Mouse (Mus musculus): ENCODE results near the gene Arf6. TPM values are rescaled to one million over a fixed set of nuclear protein-coding genes. Genes with fewer than 3 reads are reported as not detected.
"Not testable (repeated sequence)": the region's sequence is repeated elsewhere in the genome, so short reads cannot be mapped to it uniquely, and the experiment has no call there.

The Arf6 gene
- polyA plus RNA-seq, 1 experiment from 2014 or later = 51.6 TPM

DNA sequence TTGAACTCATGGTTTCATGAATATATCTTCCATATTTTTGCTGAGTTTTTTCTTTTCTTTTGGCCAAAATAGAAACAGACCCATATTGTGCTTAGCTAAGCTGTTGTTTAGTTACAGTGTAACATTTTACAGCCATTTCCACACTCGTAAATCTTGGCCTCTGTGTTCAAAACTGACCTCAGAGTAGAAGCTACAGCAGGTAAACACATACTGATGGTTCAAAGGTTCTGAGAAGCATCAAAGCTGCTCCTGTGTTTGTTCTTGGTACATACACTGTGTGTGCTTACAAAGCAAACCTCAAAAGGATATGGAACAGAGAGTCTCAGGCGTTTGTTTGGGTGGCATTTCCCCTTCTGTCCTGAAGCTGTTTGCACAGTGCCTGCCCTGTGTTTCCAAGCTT lies 4.4 kb upstream of the Arf6 start:
- Histone ChIP-seq H3K9me3 (ENCODE audit: control insufficient read depth, low read length) (no peaks in the 10 kb centered on the region), H3K4me2 (ENCODE audit: low read depth, severe bottlenecking) (no peak overlapping the region), H3K27ac (replicated peaks; ENCODE audit: low read depth, low read length) (no peak overlapping the region), H3K27me3 (ENCODE audit: control insufficient read depth, insufficient read depth, low read length) (no peaks in the 10 kb centered on the region), H3K4me1 (ENCODE audit: control insufficient read depth, insufficient read depth, low read length) (no peaks in the 10 kb centered on the region; the same call in 1 of the 2 replicates), H3K4me3 (ENCODE audit: low read depth, low read length) (no peak overlapping the region), H3K9ac (ENCODE audit: low read length) (no peak overlapping the region), H3K36me3 (ENCODE audit: control insufficient read depth, insufficient read depth, low read length) (no peaks in the 10 kb centered on the region)
- WGBS = 66% methylated on average over 2 of the region's 2 CpGs
- DNase-seq (ENCODE audit: low spot score) = no peak
- no peak for ATAC-seq (ENCODE audit: insufficient number of reproducible peaks, low FRiP score, low TSS enrichment, low read depth)

DNA sequence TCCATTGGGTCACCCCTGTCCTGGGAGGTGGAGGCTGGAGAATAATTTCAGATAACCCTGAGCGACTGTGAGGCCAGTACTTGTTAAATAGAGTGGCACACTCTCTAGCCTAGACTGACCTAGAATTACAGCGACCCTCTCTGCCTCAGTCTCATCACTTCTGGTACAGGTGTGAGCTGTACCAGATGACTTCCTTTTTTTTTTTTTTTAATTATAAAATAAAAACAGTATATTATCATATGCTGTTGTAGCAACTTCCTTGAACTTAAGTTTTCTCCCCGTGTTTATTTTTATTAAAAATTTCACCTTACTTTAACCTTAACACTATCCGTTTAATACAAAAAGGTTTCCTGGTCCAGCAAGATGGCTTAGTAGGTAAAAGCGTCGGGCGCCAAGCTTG lies 1.0 kb upstream of the Arf6 start:
- DNase-seq (ENCODE audit: low spot score) (no peak), ATAC-seq (ENCODE audit: insufficient number of reproducible peaks, low FRiP score, low TSS enrichment, low read depth) (no peak)
- peak overlapping the region; percentile 84 for H3K4me3 ChIP-seq (ENCODE audit: low read depth, low read length)
- no peaks in the 10 kb centered on the region for H3K9me3 ChIP-seq (ENCODE audit: control insufficient read depth, low read length)
- H3K4me1 ChIP-seq (ENCODE audit: control insufficient read depth, insufficient read depth, low read length) = peaks cover 6% of the 10 kb centered on the region
- peak overlapping the region; percentile 77 for H3K4me2 ChIP-seq (ENCODE audit: low read depth, severe bottlenecking)
- 0 out of 2 replicates have a peak, but pooled peaks cover 2% of the 10 kb centered on the region for H3K36me3 ChIP-seq (ENCODE audit: control insufficient read depth, insufficient read depth, low read length)
- peak overlapping the region; percentile 87; the same call in 1 of the 2 replicates for H3K9ac ChIP-seq (ENCODE audit: low read length)
- WGBS = 14% methylated on average over 7 of the region's 7 CpGs
- H3K27ac ChIP-seq (replicated peaks; ENCODE audit: low read depth, low read length) = peak overlapping the region; percentile 88; the same call in 1 of the 2 replicates
- H3K27me3 ChIP-seq (ENCODE audit: control insufficient read depth, insufficient read depth, low read length) = no peaks in the 10 kb centered on the region

DNA sequence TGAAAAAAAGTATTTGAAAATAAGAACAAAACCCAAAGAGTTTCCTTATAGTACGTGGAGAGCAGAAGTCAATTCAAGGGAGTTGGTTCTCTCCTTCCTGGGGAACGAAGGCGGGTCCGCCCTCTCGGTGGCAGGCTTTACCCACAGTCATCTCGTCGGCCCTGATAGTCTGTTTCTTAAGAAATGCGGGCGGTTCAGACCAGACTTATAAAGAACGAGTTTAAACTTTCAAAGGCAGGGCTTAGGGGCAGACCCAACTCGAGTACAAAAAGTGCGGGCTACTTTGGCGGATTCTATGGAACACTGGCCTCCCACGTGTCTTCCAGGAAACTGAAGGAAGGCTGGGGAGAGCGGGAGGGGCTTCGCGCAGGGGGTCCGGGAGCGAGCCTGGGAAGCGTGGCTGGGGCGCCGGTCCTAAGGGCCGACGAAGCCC lies 513 bp upstream of the Arf6 start:
- H3K4me3 ChIP-seq (ENCODE audit: low read depth, low read length) = peak overlapping the region; percentile 84
- H3K9ac ChIP-seq (ENCODE audit: low read length) = peak overlapping the region; percentile 87
- 0 out of 2 replicates have a peak, but pooled peaks cover 4% of the 10 kb centered on the region for H3K36me3 ChIP-seq (ENCODE audit: control insufficient read depth, insufficient read depth, low read length)
- H3K9me3 ChIP-seq (ENCODE audit: control insufficient read depth, low read length) = no peaks in the 10 kb centered on the region
- DNase-seq (ENCODE audit: low spot score) (no peak), ATAC-seq (ENCODE audit: insufficient number of reproducible peaks, low FRiP score, low TSS enrichment, low read depth) (peak; percentile 90)
- H3K4me2 ChIP-seq (ENCODE audit: low read depth, severe bottlenecking) = peak overlapping the region; percentile 77
- H3K27ac ChIP-seq (replicated peaks; ENCODE audit: low read depth, low read length) = peak overlapping the region; percentile 88
- H3K4me1 ChIP-seq (ENCODE audit: control insufficient read depth, insufficient read depth, low read length) = peaks cover 6% of the 10 kb centered on the region
- WGBS = under 1% methylated on average over 24 of the region's 24 CpGs
- no peaks in the 10 kb centered on the region for H3K27me3 ChIP-seq (ENCODE audit: control insufficient read depth, insufficient read depth, low read length)

DNA sequence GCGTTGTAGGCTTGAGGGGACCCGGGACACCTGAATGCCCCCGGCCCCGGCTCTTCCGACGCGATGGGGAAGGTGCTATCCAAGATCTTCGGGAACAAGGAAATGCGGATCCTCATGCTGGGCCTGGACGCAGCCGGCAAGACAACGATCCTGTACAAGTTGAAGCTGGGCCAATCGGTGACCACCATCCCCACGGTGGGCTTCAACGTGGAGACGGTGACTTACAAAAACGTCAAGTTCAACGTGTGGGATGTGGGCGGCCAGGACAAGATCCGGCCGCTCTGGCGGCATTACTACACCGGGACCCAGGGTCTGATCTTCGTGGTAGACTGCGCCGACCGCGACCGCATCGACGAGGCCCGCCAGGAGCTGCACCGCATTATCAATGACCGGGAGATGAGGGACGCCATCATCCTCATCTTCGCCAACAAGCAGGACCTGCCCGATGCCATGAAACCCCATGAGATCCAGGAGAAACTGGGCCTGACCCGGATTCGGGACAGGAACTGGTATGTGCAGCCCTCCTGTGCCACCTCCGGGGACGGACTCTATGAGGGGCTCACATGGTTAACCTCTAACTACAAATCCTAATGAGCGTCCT lies 881 bp downstream of the Arf6 start:
- Histone ChIP-seq H3K4me2 (ENCODE audit: low read depth, severe bottlenecking) (peak overlapping the region; percentile 77), H3K27me3 (ENCODE audit: control insufficient read depth, insufficient read depth, low read length) (no peaks in the 10 kb centered on the region), H3K36me3 (ENCODE audit: control insufficient read depth, insufficient read depth, low read length) (0 out of 2 replicates have a peak, but pooled peaks cover 4% of the 10 kb centered on the region), H3K9ac (ENCODE audit: low read length) (peak overlapping the region; percentile 87), H3K4me1 (ENCODE audit: control insufficient read depth, insufficient read depth, low read length) (peaks cover 6% of the 10 kb centered on the region), H3K9me3 (ENCODE audit: control insufficient read depth, low read length) (no peaks in the 10 kb centered on the region), H3K27ac (replicated peaks; ENCODE audit: low read depth, low read length) (peak overlapping the region; percentile 88), H3K4me3 (ENCODE audit: low read depth, low read length) (peak overlapping the region; percentile 84)
- whole genome bisulfite sequencing = under 1% methylated on average over 42 of the region's 42 CpGs
- ATAC-seq (ENCODE audit: insufficient number of reproducible peaks, low FRiP score, low TSS enrichment, low read depth) (0 out of 2 replicates have a peak, but pooled peaks have one; percentile 7), DNase-seq (ENCODE audit: low spot score) (peak; percentile 63)

DNA sequence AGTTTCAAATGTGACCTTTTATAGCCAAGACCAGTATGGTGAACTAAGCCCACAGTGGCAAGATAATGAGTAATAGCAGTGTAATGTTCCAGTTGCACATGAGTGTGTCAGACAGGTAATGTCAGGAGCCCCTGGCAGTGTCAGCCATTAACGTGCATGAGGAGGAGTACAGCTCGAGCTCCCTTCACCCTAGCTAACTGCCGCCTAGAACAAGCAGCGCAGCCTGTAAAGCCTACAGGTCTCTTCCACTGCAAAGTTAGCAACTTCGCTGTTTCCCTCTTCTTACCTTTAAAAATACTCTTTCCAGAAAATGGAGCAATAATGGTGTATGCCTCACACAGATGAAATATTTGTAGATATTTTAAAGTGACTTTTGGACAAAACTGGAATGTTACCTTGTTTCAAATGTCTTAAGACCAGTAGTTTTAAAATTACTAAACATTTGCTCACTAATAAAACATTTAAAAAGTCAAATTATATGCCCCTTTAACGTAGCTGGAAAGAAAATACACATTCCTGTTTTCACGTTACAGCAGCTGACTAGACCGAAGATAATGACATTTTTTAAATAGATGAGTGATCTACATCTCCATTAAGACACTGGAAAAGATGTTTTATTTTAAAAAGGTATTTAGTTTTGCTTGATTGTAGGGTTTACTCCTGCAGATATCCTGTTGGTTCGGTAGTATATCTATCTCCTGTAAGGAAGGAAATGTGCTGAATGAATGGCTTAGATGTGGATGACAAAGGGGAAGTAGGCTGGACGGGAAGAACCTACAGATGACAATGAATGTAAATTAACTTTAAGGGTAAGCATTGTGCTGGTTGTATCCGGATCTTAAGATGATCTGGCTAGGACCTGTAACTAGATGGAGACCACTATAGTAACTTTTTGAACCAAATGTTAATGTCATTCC lies 2.2 kb downstream of the Arf6 start:
- Histone ChIP-seq H3K9me3 (ENCODE audit: control insufficient read depth, low read length) (no peaks in the 10 kb centered on the region), H3K9ac (ENCODE audit: low read length) (no peak overlapping the region), H3K27ac (replicated peaks; ENCODE audit: low read depth, low read length) (no peak overlapping the region), H3K4me2 (ENCODE audit: low read depth, severe bottlenecking) (peak overlapping the region; percentile 77), H3K4me1 (ENCODE audit: control insufficient read depth, insufficient read depth, low read length) (peaks cover 6% of the 10 kb centered on the region), H3K4me3 (ENCODE audit: low read depth, low read length) (peak overlapping the region; percentile 84), H3K27me3 (ENCODE audit: control insufficient read depth, insufficient read depth, low read length) (no peaks in the 10 kb centered on the region), H3K36me3 (ENCODE audit: control insufficient read depth, insufficient read depth, low read length) (0 out of 2 replicates have a peak, but pooled peaks cover 4% of the 10 kb centered on the region)
- 59% methylated on average over 11 of the region's 11 CpGs for WGBS
- ATAC-seq (ENCODE audit: insufficient number of reproducible peaks, low FRiP score, low TSS enrichment, low read depth) (no peak), DNase-seq (ENCODE audit: low spot score) (no peak)

DNA sequence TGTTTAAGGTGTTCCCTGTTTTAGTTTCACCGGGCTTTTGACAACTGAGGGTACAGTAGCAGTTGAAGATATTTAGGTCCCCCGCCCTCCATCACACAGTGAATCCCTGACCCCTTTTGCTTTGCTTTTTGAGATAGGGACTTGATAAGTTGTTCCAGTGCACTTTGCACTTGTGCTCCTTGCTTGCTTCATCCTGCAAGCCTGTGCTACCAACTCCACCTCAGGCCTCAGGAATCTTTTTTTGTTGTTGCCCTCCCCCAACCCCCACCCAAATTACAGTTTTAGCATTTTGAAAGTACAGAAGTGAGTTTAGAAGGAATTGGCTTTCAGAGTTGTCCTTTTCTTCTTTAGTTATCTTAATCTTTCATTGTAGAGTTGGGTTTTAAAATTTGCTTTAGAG lies 4.2 kb downstream of the Arf6 start:
- H3K4me1 ChIP-seq (ENCODE audit: control insufficient read depth, insufficient read depth, low read length) = peaks cover 6% of the 10 kb centered on the region
- ATAC-seq (ENCODE audit: insufficient number of reproducible peaks, low FRiP score, low TSS enrichment, low read depth) (no peak), DNase-seq (ENCODE audit: low spot score) (no peak)
- H3K9me3 ChIP-seq (ENCODE audit: control insufficient read depth, low read length) = no peaks in the 10 kb centered on the region
- H3K27me3 ChIP-seq (ENCODE audit: control insufficient read depth, insufficient read depth, low read length) = no peaks in the 10 kb centered on the region
- H3K36me3 ChIP-seq (ENCODE audit: control insufficient read depth, insufficient read depth, low read length) = 0 out of 2 replicates have a peak, but pooled peaks cover 4% of the 10 kb centered on the region
- H3K4me2 ChIP-seq (ENCODE audit: low read depth, severe bottlenecking) = no peak overlapping the region
- H3K4me3 ChIP-seq (ENCODE audit: low read depth, low read length) = no peak overlapping the region
- H3K9ac ChIP-seq (ENCODE audit: low read length) = no peak overlapping the region
- WGBS = 90% methylated on average over 2 of the region's 2 CpGs
- H3K27ac ChIP-seq (replicated peaks; ENCODE audit: low read depth, low read length) = no peak overlapping the region

DNA sequence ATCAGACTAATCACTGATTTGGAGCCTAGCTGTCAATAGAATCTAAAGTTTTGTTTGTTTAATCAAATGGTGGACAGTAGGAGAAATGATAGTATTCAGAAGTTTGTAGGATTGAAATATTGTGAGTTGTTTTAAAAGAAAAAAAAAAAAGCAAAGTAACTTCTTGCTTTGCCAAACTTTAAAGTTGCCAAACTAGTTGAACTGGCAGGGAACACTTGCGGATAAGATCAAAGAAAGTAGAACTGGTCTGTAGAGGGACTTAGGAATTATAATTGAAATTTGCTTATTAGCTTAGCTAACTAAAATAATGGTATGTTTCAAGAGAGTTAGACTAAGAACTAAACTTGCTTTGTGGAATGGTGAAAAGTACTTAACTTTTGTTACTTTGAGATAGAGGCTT lies 5.2 kb downstream of the Arf6 start:
- Histone ChIP-seq H3K9me3 (ENCODE audit: control insufficient read depth, low read length) (no peaks in the 10 kb centered on the region), H3K27ac (replicated peaks; ENCODE audit: low read depth, low read length) (no peak overlapping the region), H3K4me3 (ENCODE audit: low read depth, low read length) (no peak overlapping the region), H3K9ac (ENCODE audit: low read length) (no peak overlapping the region), H3K36me3 (ENCODE audit: control insufficient read depth, insufficient read depth, low read length) (0 out of 2 replicates have a peak, but pooled peaks cover 4% of the 10 kb centered on the region), H3K4me2 (ENCODE audit: low read depth, severe bottlenecking) (no peak overlapping the region), H3K27me3 (ENCODE audit: control insufficient read depth, insufficient read depth, low read length) (no peaks in the 10 kb centered on the region), H3K4me1 (ENCODE audit: control insufficient read depth, insufficient read depth, low read length) (peaks cover 6% of the 10 kb centered on the region)
- DNase-seq (ENCODE audit: low spot score) (no peak), ATAC-seq (ENCODE audit: insufficient number of reproducible peaks, low FRiP score, low TSS enrichment, low read depth) (no peak)
- 89% methylated on average over 1 of the region's 1 CpGs for WGBS

DNA sequence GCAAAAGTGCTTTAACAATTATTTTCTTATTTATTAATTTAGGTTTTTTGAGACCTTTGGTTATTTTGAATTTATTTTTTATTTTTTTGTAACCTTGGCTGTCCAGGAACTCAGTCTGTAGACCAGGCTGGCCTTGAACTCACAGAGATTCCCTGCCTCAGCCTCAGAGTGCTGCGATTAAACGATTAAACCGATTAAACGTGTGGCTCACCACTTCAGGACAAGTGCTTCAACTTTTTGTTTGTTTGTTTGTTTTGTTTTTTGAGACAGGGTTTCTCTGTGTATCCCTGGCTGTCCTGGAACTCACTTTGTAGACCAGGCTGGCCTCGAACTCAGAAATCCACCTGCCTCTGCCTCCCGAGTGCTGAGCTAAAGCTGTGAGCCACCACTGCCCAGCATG lies 5.7 kb downstream of the Arf6 start:
- not testable (repeated sequence) for H3K4me3 ChIP-seq (ENCODE audit: low read depth, low read length); H3K9me3 ChIP-seq (ENCODE audit: control insufficient read depth, low read length); H3K4me1 ChIP-seq (ENCODE audit: control insufficient read depth, insufficient read depth, low read length); H3K9ac ChIP-seq (ENCODE audit: low read length); H3K36me3 ChIP-seq (ENCODE audit: control insufficient read depth, insufficient read depth, low read length); ATAC-seq (ENCODE audit: insufficient number of reproducible peaks, low FRiP score, low TSS enrichment, low read depth); H3K27ac ChIP-seq (replicated peaks; ENCODE audit: low read depth, low read length); DNase-seq (ENCODE audit: low spot score); H3K27me3 ChIP-seq (ENCODE audit: control insufficient read depth, insufficient read depth, low read length); H3K4me2 ChIP-seq (ENCODE audit: low read depth, severe bottlenecking)
- WGBS = 96% methylated on average over 6 of the region's 6 CpGs
